Mouse (Mus musculus) E14TG2a.4 (cell line): ENCODE measurements around the gene Kdm5a.

Source experiments
- CTCF ChIP-seq: conservative IDR thresholded peaks from 2 replicates; pipeline ENCODE4 v1.5.1; 2014; ENCODE audit warnings: low read length
- NANOG ChIP-seq: IDR thresholded peaks from 2 replicates; pipeline ENCODE4 v1.6.1; 2014; ENCODE audit warnings: borderline replicate concordance, low read length, mixed read lengths
- POU5F1 ChIP-seq: IDR thresholded peaks from 2 replicates; pipeline ENCODE4 v1.6.1; 2014; ENCODE audit warnings: low read length, borderline replicate concordance

DNA sequence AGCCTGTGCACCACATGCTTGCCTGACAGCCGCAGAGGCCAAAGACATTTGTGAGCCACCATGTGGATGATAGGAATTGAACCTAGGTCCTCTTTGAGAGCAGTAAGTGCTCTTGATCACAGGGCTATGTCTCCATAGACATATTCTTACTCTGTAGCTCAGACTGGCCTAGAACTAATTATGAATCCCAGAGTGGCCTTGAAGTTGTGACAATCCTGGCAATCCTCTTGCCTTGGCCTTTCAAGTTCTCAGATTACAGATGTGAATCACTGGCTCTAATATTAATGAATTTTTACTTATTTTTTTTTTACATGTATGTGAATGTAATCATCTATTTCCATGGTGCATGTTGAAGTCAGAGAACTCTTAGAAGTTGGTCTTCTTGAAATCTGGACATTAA is 40.0 kb downstream of the Kdm5a start:
- TF ChIP-seq CTCF (no peak), NANOG (no peak), POU5F1 (no peak)
